Mouse (Mus musculus) spleen, adult 2 months (tissue): ENCODE results near the gene Mrpl20.

Source experiments
- CTCF ChIP-seq: fragments of 200-500 bp; IDR thresholded peaks from 2 replicates; pipeline ENCODE4 v1.5.1; 2011; ENCODE audit warnings: mild to moderate bottlenecking, inconsistent platforms; ENCODE audit not compliant: insufficient read depth, insufficient read length, insufficient replicate concordance; ENCODE audit errors: extremely low read depth
- POLR2A ChIP-seq: fragments of 200-500 bp; IDR thresholded peaks from 2 replicates; pipeline ENCODE4 v1.6.1; 2011; ENCODE audit warnings: low read depth, low read length, inconsistent platforms

DNA sequence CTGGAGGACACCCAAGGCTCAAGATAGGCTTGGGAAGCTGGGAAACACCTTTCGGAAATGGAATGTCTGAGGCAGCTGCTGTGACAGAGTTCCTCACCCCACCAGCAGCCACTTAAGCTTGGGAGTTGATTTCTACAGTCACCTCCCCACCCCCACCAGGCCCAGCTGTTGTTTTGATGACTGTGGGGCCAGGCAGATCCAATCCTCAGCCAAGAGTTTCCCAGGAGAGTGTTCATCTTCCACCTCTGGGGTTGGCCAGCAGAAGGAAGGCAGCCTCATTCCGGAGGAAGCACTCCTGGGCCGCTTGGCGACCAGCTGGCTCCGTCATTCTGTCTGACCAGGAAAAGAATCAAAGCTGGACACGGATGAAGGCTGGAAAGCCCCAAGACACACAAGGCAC, 21.8 kb upstream of the Mrpl20 start:
- no peak for TF ChIP-seq POLR2A
- no peak for TF ChIP-seq CTCF
